ENCODE assay signal across 8 mouse cellular contexts in genomic region chr2:60126292-60126691, GRCm38 (mm10).
DNase-seq lines count a peak whose midpoint lies in the region; ATAC-seq and TF ChIP-seq lines count a peak whose summit lies in the region.

No protein-coding gene starts in this region.

- WGBS in kidney, postnatal 0 days = 13% methylated on average over 8 of the region's 8 CpGs
- WGBS in embryonic facial prominence, embryonic 11.5 days = 5% methylated on average over 8 of the region's 8 CpGs
- 14% methylated on average over 8 of the region's 8 CpGs for WGBS in midbrain, postnatal 0 days
- WGBS in thymus, adult 2 months = 14% methylated on average over 8 of the region's 8 CpGs

- H3K4me2 ChIP-seq in kidney, postnatal 0 days (ENCODE audit: low read length) = peak overlapping the region; percentile 65
- peak overlapping the region; percentile 35; the same call in 1 of the 2 replicates for H3K4me2 ChIP-seq in embryonic facial prominence, embryonic 11.5 days (ENCODE audit: low read depth, low read length)
- peak overlapping the region; percentile 57 for H3K4me2 ChIP-seq in midbrain, postnatal 0 days (ENCODE audit: low read depth, low read length, poor library complexity, severe bottlenecking)

- no peaks in the 10 kb centered on the region for H3K9me3 ChIP-seq in kidney, postnatal 0 days (replicated peaks; ENCODE audit: low read length)
- H3K9me3 ChIP-seq in embryonic facial prominence, embryonic 11.5 days (replicated peaks; ENCODE audit: control insufficient read depth, low read length) = no peaks in the 10 kb centered on the region
- H3K9me3 ChIP-seq in midbrain, postnatal 0 days (ENCODE audit: low read length) = no peaks in the 10 kb centered on the region

- peak overlapping the region; percentile 63 for H3K4me3 ChIP-seq in kidney, postnatal 0 days (replicated peaks; ENCODE audit: low read depth, low read length)
- H3K4me3 ChIP-seq in embryonic facial prominence, embryonic 11.5 days (ENCODE audit: low read depth, low read length) = peak overlapping the region; percentile 84; the same call in 1 of the 2 replicates
- peak overlapping the region; percentile 97; the same call in 1 of the 2 replicates for H3K4me3 ChIP-seq in midbrain, postnatal 0 days (ENCODE audit: low read depth, low read length)
- H3K4me3 ChIP-seq in thymus, adult 2 months (ENCODE audit: control insufficient read depth, insufficient read depth, low read length) = no peak overlapping the region

- H3K36me3 ChIP-seq in kidney, postnatal 0 days (ENCODE audit: insufficient read depth, low read length) = no peaks in the 10 kb centered on the region
- no peaks in the 10 kb centered on the region for H3K36me3 ChIP-seq in embryonic facial prominence, embryonic 11.5 days (replicated peaks; ENCODE audit: control insufficient read depth, insufficient read depth, low read depth, low read length)
- no peaks in the 10 kb centered on the region for H3K36me3 ChIP-seq in midbrain, postnatal 0 days (ENCODE audit: insufficient read depth, low read length)
- H3K36me3 ChIP-seq in thymus, adult 2 months (ENCODE audit: control insufficient read depth, insufficient read depth, low read length) = no peaks in the 10 kb centered on the region

- no peaks in the 10 kb centered on the region for H3K27me3 ChIP-seq in kidney, postnatal 0 days (ENCODE audit: insufficient read depth, low read length)
- H3K27me3 ChIP-seq in embryonic facial prominence, embryonic 11.5 days (ENCODE audit: control insufficient read depth, insufficient read depth, low read length) = no peaks in the 10 kb centered on the region
- H3K27me3 ChIP-seq in midbrain, postnatal 0 days (ENCODE audit: insufficient read depth, low read length) = no peaks in the 10 kb centered on the region
- H3K27me3 ChIP-seq in thymus, adult 2 months (ENCODE audit: control insufficient read depth, insufficient read depth, low read length) = no peaks in the 10 kb centered on the region

- H3K9ac ChIP-seq in kidney, postnatal 0 days (ENCODE audit: low read depth, low read length) = peak overlapping the region; percentile 94; the same call in 1 of the 2 replicates
- H3K9ac ChIP-seq in embryonic facial prominence, embryonic 11.5 days (replicated peaks; ENCODE audit: low read length) = no peak overlapping the region
- no peak overlapping the region for H3K9ac ChIP-seq in midbrain, postnatal 0 days (replicated peaks; ENCODE audit: low read length, poor library complexity, severe bottlenecking)

- TF ChIP-seq CTCF in kidney, postnatal 0 days (IDR thresholded peaks at IDR 0.05; ENCODE audit: low read depth) = no peak
- TF ChIP-seq CTCF in midbrain, postnatal 0 days (IDR thresholded peaks at IDR 0.05) = no peak
- TF ChIP-seq CTCF in thymus, adult 2 months (IDR thresholded peaks at IDR 0.05; ENCODE audit: borderline replicate concordance, control insufficient read depth, extremely low read depth, insufficient read depth, low read length, poor library complexity) = no peak

- no peak for ATAC-seq in kidney, postnatal 0 days (replicated peaks; ENCODE audit: low FRiP score, low read depth)
- ATAC-seq in embryonic facial prominence, embryonic 11.5 days (replicated peaks; ENCODE audit: insufficient number of reproducible peaks, low FRiP score, low TSS enrichment, low read depth) = no peak
- no peak for ATAC-seq in midbrain, postnatal 0 days (ENCODE audit: low FRiP score)

- intact Hi-C loops in left cerebral cortex, postnatal 25 days (cut with DNase I) = no loop called here

- TF ChIP-seq POLR2A in thymus, adult 2 months (IDR thresholded peaks at IDR 0.05; ENCODE audit: control insufficient read depth, extremely low read depth, insufficient read depth, low read length, poor library complexity) = no peak

- DNase-seq in kidney, postnatal 0 days (ENCODE audit: low spot score) = no peak
- no peak for DNase-seq in kidney, postnatal 4 days
- no peak for DNase-seq in embryonic facial prominence, embryonic 11.5 days (ENCODE audit: low spot score)
- peak; percentile 42 for DNase-seq in induced T-regulatory cell, adult 2 months (ENCODE audit: low read depth)
- no peak for DNase-seq in midbrain, postnatal 0 days (ENCODE audit: low spot score)
- no peak for DNase-seq in right cerebral cortex, adult 18-20 months
- DNase-seq in thymus, adult 2 months = no peak
- no peak for DNase-seq in left cerebral cortex, postnatal 25 days (ENCODE audit: low spot score in 2 of 2)

- H3K4me1 ChIP-seq in kidney, postnatal 0 days (replicated peaks; ENCODE audit: insufficient read depth, low read length) = peaks cover 9% of the 10 kb centered on the region; the same call in 1 of the 2 replicates
- H3K4me1 ChIP-seq in embryonic facial prominence, embryonic 11.5 days (ENCODE audit: control insufficient read depth, insufficient read depth, low read length) = no peaks in the 10 kb centered on the region
- no peaks in the 10 kb centered on the region for H3K4me1 ChIP-seq in midbrain, postnatal 0 days (ENCODE audit: insufficient read depth, low read length)
- H3K4me1 ChIP-seq in thymus, adult 2 months (replicated peaks; ENCODE audit: control insufficient read depth, insufficient read depth, low read length) = no peaks in the 10 kb centered on the region; the same call in 1 of the 2 replicates

- H3K27ac ChIP-seq in kidney, postnatal 0 days = no peak overlapping the region
- H3K27ac ChIP-seq in embryonic facial prominence, embryonic 11.5 days (replicated peaks; ENCODE audit: low read depth, low read length) = no peak overlapping the region
- H3K27ac ChIP-seq in midbrain, postnatal 0 days (ENCODE audit: low read depth, low read length) = no peak overlapping the region
- no peak overlapping the region for H3K27ac ChIP-seq in thymus, adult 2 months (ENCODE audit: control insufficient read depth, insufficient read depth, low read length)
